Mouse (Mus musculus) midbrain, postnatal 0 days (tissue): ENCODE data around the gene Pdcd2. TPM values are rescaled to one million over a fixed set of nuclear protein-coding genes. Genes with fewer than 3 reads are reported as not detected.
"Not testable (repeated sequence)": the region's sequence is repeated elsewhere in the genome, so short reads cannot be mapped to it uniquely, and the experiment has no call there.

ENCODE experiments used
- ATAC-seq: fragments of 200-750 bp; cut with Nextera tagmentation; 2 replicates; pipeline ENCODE4 v1.8.0; 2017; ENCODE audit warnings: moderate number of reproducible peaks, mild to moderate bottlenecking, moderate TSS enrichment, moderate library complexity; ENCODE audit not compliant: low FRiP score
- DNase-seq: peaks from one replicate; pipeline ENCODE4 v3.0.0-alpha.2; 2015; ENCODE audit warnings: low spot score
- H3K27ac ChIP-seq: fragments of 300-500 bp; sonication (generic); 2 replicates; pipeline ENCODE4 v1.5.1; 2014; ENCODE audit warnings: low read depth, mild to moderate bottlenecking, low read length, mixed read lengths
- H3K27me3 ChIP-seq: fragments of 300-500 bp; sonication (generic); 2 replicates; pipeline ENCODE4 v1.6.1; 2014; ENCODE audit warnings: low read length, control low read depth, mixed read lengths; ENCODE audit not compliant: insufficient read depth
- H3K36me3 ChIP-seq: fragments of 300-500 bp; sonication (generic); 2 replicates; pipeline ENCODE4 v1.6.1; 2014; ENCODE audit warnings: low read length, control low read depth, mixed read lengths; ENCODE audit not compliant: insufficient read depth
- H3K4me1 ChIP-seq: fragments of 300-500 bp; sonication (generic); 2 replicates; pipeline ENCODE4 v1.6.1; 2014; ENCODE audit warnings: mild to moderate bottlenecking, control low read depth, antibody characterized with exemption, low read length, mixed read lengths; ENCODE audit not compliant: insufficient read depth
- H3K4me2 ChIP-seq: fragments of 300-500 bp; sonication (generic); 2 replicates; pipeline ENCODE4 v1.6.1; 2014; ENCODE audit warnings: low read depth, mild to moderate bottlenecking, low read length, mixed read lengths; ENCODE audit not compliant: poor library complexity, severe bottlenecking
- H3K4me3 ChIP-seq: fragments of 300-500 bp; sonication (generic); 2 replicates; pipeline ENCODE4 v1.5.1; 2014; ENCODE audit warnings: low read depth, mild to moderate bottlenecking, low read length, moderate library complexity
- H3K9ac ChIP-seq: fragments of 300-500 bp; sonication (generic); replicated peaks from 2 replicates; pipeline ENCODE4 v1.6.1; 2014; ENCODE audit warnings: mild to moderate bottlenecking, low read length, moderate library complexity, mixed read lengths; ENCODE audit not compliant: poor library complexity, severe bottlenecking
- H3K9me3 ChIP-seq: fragments of 300-500 bp; sonication (generic); 2 replicates; pipeline ENCODE4 v1.6.1; 2016; ENCODE audit warnings: low read length, control low read depth
- CTCF ChIP-seq: IDR thresholded peaks from 2 replicates; pipeline ENCODE4 v1.5.1; 2016; ENCODE audit warnings: antibody characterized with exemption, mild to moderate bottlenecking
- WGBS: fragments of 180-500 bp; shearing (Covaris S2); extraction: QIAGEN DNeasy Blood & Tissue Kit; methylation state at CpG from one replicate; pipeline ENCODE4 v1.1.7; 2014; 5-methylcytosine and 5-hydroxymethylcytosine counted together
- polyA plus RNA-seq: library from polyadenylated mRNA; unstranded; fragments of >200 nt; fragmentation: Nextera tagmentation; extraction: Ambion mirVana; gene quantifications from 2 replicates; pipeline ENCODE4 v1.2.1, GENCODE M21; 2015
- total RNA-seq: library from RNA; depleted of rRNA; stranded (reverse); fragments of >200 nt; gene quantifications from 2 replicates; pipeline ENCODE4 v1.2.3, GENCODE M21; 2014

The Pdcd2 gene
- total and polyA plus RNA-seq, 2 experiments from 2014 or later = 48.9 to 49.9 TPM

GRCm38 (mm10) chr17:15559946-15560345 is 32.8 kb upstream of the Pdcd2 start:
- Histone ChIP-seq H3K4me3 (no peak overlapping the region), H3K4me2 (no peak overlapping the region), H3K27ac (no peak overlapping the region), H3K4me1 (no peaks in the 10 kb centered on the region), H3K36me3 (no peaks in the 10 kb centered on the region), H3K9ac (no peak overlapping the region), H3K27me3 (no peaks in the 10 kb centered on the region), H3K9me3 (no peaks in the 10 kb centered on the region)
- no peak for TF ChIP-seq CTCF
- WGBS = 89% methylated on average over 2 of the region's 2 CpGs
- DNase-seq (no peak), ATAC-seq (no peak)

- DNase-seq (no peak), ATAC-seq (no peak)
- Histone ChIP-seq H3K4me2 (no peak overlapping the region), H3K4me1 (no peaks in the 10 kb centered on the region), H3K4me3 (no peak overlapping the region), H3K9ac (no peak overlapping the region), H3K27ac (no peak overlapping the region), H3K27me3 (no peaks in the 10 kb centered on the region), H3K36me3 (no peaks in the 10 kb centered on the region), H3K9me3 (no peaks in the 10 kb centered on the region)
- no peak for TF ChIP-seq CTCF
- WGBS = 26% methylated on average over 1 of the region's 1 CpGs
Measured at GRCm38 (mm10) chr17:15549713-15550112, 22.6 kb upstream of the Pdcd2 start.

- no peaks in the 10 kb centered on the region for H3K27me3 ChIP-seq
- no peak overlapping the region for H3K27ac ChIP-seq
- no peaks in the 10 kb centered on the region for H3K4me1 ChIP-seq
- WGBS = 70% methylated on average over 4 of the region's 4 CpGs
- no peak overlapping the region for H3K9ac ChIP-seq
- DNase-seq (no peak), ATAC-seq (no peak)
- no peak overlapping the region for H3K4me3 ChIP-seq
- H3K9me3 ChIP-seq = no peaks in the 10 kb centered on the region
- no peak for TF ChIP-seq CTCF
- no peaks in the 10 kb centered on the region for H3K36me3 ChIP-seq
- H3K4me2 ChIP-seq = no peak overlapping the region
Measured at GRCm38 (mm10) chr17:15546440-15546839, 19.3 kb upstream of the Pdcd2 start.

- not testable (repeated sequence) for H3K4me1 ChIP-seq, H3K4me2 ChIP-seq, H3K27me3 ChIP-seq, DNase-seq, H3K36me3 ChIP-seq, ATAC-seq, H3K9ac ChIP-seq, H3K4me3 ChIP-seq, H3K27ac ChIP-seq, H3K9me3 ChIP-seq
- 80% methylated on average over 4 of the region's 4 CpGs for WGBS
Measured at GRCm38 (mm10) chr17:15543868-15544267, 16.8 kb upstream of the Pdcd2 start.

GRCm38 (mm10) chr17:15540309-15540708 is 13.2 kb upstream of the Pdcd2 start:
- DNase-seq (no peak), ATAC-seq (no peak)

GRCm38 (mm10) chr17:15536457-15536904 is 9.4 kb upstream of the Pdcd2 start:
- 0 out of 2 replicates have a peak, but pooled peaks have one; percentile 10 for ATAC-seq
- Histone ChIP-seq H3K4me2 (peak overlapping the region; percentile 98), H3K9ac (peak overlapping the region; percentile 39; the same call in 1 of the 2 replicates), H3K9me3 (no peaks in the 10 kb centered on the region), H3K4me3 (peak overlapping the region; percentile 47), H3K27ac (no peak overlapping the region), H3K27me3 (no peaks in the 10 kb centered on the region), H3K4me1 (no peaks in the 10 kb centered on the region), H3K36me3 (no peaks in the 10 kb centered on the region)
- no peak for TF ChIP-seq CTCF
- WGBS = under 1% methylated on average over 33 of the region's 33 CpGs
- DNase-seq = no peak

More at GRCm38 (mm10) chr17:15540309-15540708, 13.2 kb upstream of the Pdcd2 start:
- Histone ChIP-seq H3K4me2 (no peak overlapping the region), H3K4me3 (no peak overlapping the region), H3K9me3 (no peaks in the 10 kb centered on the region), H3K9ac (no peak overlapping the region), H3K4me1 (no peaks in the 10 kb centered on the region), H3K27me3 (no peaks in the 10 kb centered on the region), H3K27ac (no peak overlapping the region), H3K36me3 (no peaks in the 10 kb centered on the region)
- no peak for TF ChIP-seq CTCF
- WGBS = 64% methylated on average over 4 of the region's 4 CpGs
